Mouse (Mus musculus) c-Kit-positive CD71-positive TER-119-positive erythroid progenitor cells, embryonic 14.5 days (primary cell): ENCODE measurements around the gene Gm10961.

Source experiments
- DNase-seq: peaks from one replicate; pipeline ENCODE4 v3.0.0-alpha.2; 2013; ENCODE audit warnings: low spot score

Gene Gm10961

GRCm38 (mm10) chr3:107659000-107659399, 27.9 kb downstream of the Gm10961 start:
- DNase-seq = no peak

- no peak for DNase-seq
These were observed 33.5 kb downstream of the Gm10961 start for GRCm38 (mm10) chr3:107664641-107665040.

- no peak for DNase-seq
These were observed 36.3 kb downstream of the Gm10961 start for GRCm38 (mm10) chr3:107667426-107667825.

- no peak for DNase-seq
These were observed 37.7 kb downstream of the Gm10961 start for GRCm38 (mm10) chr3:107668786-107669185.

- DNase-seq = no peak
These were observed 39.4 kb downstream of the Gm10961 start for GRCm38 (mm10) chr3:107670500-107670899.

GRCm38 (mm10) chr3:107671509-107671908, 40.4 kb downstream of the Gm10961 start:
- DNase-seq = no peak

GRCm38 (mm10) chr3:107680790-107681576, 49.9 kb downstream of the Gm10961 start:
- DNase-seq = no peak
